Mouse (Mus musculus) hindbrain, postnatal 0 days (tissue): Measurements from ENCODE around the gene Nr0b2. TPM values are rescaled to one million over a fixed set of nuclear protein-coding genes. Genes with fewer than 3 reads are reported as not detected.

Experiments used
- ATAC-seq: fragments of 200-750 bp; cut with Nextera tagmentation; 2 replicates; pipeline ENCODE4 v1.8.0; 2017; ENCODE audit warnings: mild to moderate bottlenecking, moderate TSS enrichment, moderate library complexity
- DNase-seq: peaks from one replicate; pipeline ENCODE4 v3.0.0-alpha.2; 2015; ENCODE audit warnings: low spot score
- H3K27ac ChIP-seq: fragments of 300-500 bp; sonication (generic); 2 replicates; pipeline ENCODE4 v1.5.1; 2014; ENCODE audit warnings: mild to moderate bottlenecking
- H3K27me3 ChIP-seq: fragments of 300-500 bp; sonication (generic); 2 replicates; pipeline ENCODE4 v1.6.1; 2014; ENCODE audit warnings: low read length, mixed read lengths; ENCODE audit not compliant: insufficient read depth
- H3K36me3 ChIP-seq: fragments of 300-500 bp; sonication (generic); 2 replicates; pipeline ENCODE4 v1.6.1; 2014; ENCODE audit warnings: low read length, mixed read lengths; ENCODE audit not compliant: insufficient read depth
- H3K4me1 ChIP-seq: fragments of 300-500 bp; sonication (generic); 2 replicates; pipeline ENCODE4 v1.6.1; 2014; ENCODE audit warnings: antibody characterized with exemption, low read length, mixed read lengths; ENCODE audit not compliant: insufficient read depth
- H3K4me2 ChIP-seq: fragments of 300-500 bp; sonication (generic); 2 replicates; pipeline ENCODE4 v1.6.1; 2014; ENCODE audit warnings: low read depth, mild to moderate bottlenecking, low read length, moderate library complexity, mixed read lengths
- H3K4me3 ChIP-seq: fragments of 300-500 bp; sonication (generic); 2 replicates; pipeline ENCODE4 v1.5.1; 2014; ENCODE audit warnings: low read length
- H3K9ac ChIP-seq: fragments of 300-500 bp; sonication (generic); replicated peaks from 2 replicates; pipeline ENCODE4 v1.6.1; 2014; ENCODE audit warnings: mild to moderate bottlenecking, low read length, moderate library complexity, mixed read lengths
- H3K9me3 ChIP-seq: fragments of 300-500 bp; sonication (generic); 2 replicates; pipeline ENCODE4 v1.6.1; 2016; ENCODE audit warnings: low read length, mixed read lengths
- CTCF ChIP-seq: IDR thresholded peaks from 2 replicates; pipeline ENCODE4 v1.5.1; 2016; ENCODE audit warnings: antibody characterized with exemption, control low read depth, low read depth
- WGBS: fragments of 180-500 bp; shearing (Covaris S2); extraction: QIAGEN DNeasy Blood & Tissue Kit; methylation state at CpG from one replicate; pipeline ENCODE4 v1.1.7; 2014; 5-methylcytosine and 5-hydroxymethylcytosine counted together
- polyA plus RNA-seq: library from polyadenylated mRNA; unstranded; fragments of >200 nt; fragmentation: Nextera tagmentation; extraction: Ambion mirVana; gene quantifications from 2 replicates; pipeline ENCODE4 v1.2.1, GENCODE M21; 2015
- total RNA-seq: library from RNA; depleted of rRNA; stranded (reverse); fragments of >200 nt; gene quantifications from 2 replicates; pipeline ENCODE4 v1.2.3, GENCODE M21; 2014

Nr0b2 gene
- total and polyA plus RNA-seq, 2 experiments from 2014 or later, result 0.21 to 0.47 TPM

DNA sequence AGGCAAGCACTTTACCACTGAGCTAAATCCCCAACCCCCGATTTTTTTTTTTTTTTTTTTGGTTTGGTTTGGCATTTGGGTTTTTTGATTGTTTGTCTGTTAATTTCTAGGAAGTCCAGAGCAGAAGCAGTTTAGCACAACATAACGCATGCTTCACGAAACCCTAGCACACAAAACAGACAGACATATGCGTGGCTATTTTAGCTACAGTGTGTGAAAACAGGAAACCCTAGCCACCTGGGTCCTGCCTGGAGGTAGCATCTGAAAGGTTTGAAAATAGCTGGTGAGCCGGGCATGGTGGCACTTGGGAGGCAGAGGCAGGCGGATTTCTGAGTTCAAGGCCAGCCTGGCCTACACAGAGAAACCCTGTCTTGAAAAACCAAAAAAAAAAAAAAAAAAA, 42.9 kb downstream of the Nr0b2 start:
- H3K4me3 ChIP-seq, result no peak overlapping the region
- H3K4me1 ChIP-seq, result peaks cover 8% of the 10 kb centered on the region
- H3K4me2 ChIP-seq, result no peak overlapping the region
- H3K27me3 ChIP-seq, result peaks cover 16% of the 10 kb centered on the region
- H3K36me3 ChIP-seq, result peaks cover 6% of the 10 kb centered on the region; the same call in 1 of the 2 replicates
- no peaks in the 10 kb centered on the region for H3K9me3 ChIP-seq
- ATAC-seq, result no peak
- DNase-seq, result no peak
- H3K27ac ChIP-seq, result no peak overlapping the region
- WGBS, result 87% methylated on average over 6 of the region's 6 CpGs
- no peak for TF ChIP-seq CTCF
- H3K9ac ChIP-seq, result no peak overlapping the region

DNA sequence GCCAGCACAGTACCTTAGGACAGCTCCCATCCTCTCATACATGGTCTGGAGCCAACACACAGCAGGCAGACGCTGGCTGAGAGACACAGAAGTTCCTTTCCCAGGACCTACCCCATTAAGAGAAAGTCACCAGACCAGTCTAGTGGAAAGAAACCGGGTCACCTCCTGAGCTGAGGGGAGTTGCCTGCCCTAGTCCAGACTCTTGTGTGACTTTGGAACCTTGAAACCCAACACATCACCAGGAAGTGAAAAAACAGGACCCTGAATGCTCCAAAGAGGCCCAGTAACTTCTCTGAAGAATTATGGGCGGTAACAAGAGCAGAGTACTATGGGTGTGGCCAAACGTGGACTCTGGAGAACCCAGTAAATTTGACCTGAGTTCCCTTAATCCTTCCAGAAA, 45.4 kb downstream of the Nr0b2 start:
- ATAC-seq (no peak), DNase-seq (no peak)
- 54% methylated on average over 4 of the region's 4 CpGs for WGBS
- no peak for TF ChIP-seq CTCF
- no peak overlapping the region for H3K27ac ChIP-seq
- no peak overlapping the region for H3K4me2 ChIP-seq
- H3K9me3 ChIP-seq, result no peaks in the 10 kb centered on the region
- H3K4me1 ChIP-seq, result peaks cover 8% of the 10 kb centered on the region
- no peak overlapping the region for H3K9ac ChIP-seq
- H3K4me3 ChIP-seq, result no peak overlapping the region
- peaks cover 28% of the 10 kb centered on the region for H3K27me3 ChIP-seq
- H3K36me3 ChIP-seq, result 0 out of 2 replicates have a peak, but pooled peaks cover 2% of the 10 kb centered on the region

DNA sequence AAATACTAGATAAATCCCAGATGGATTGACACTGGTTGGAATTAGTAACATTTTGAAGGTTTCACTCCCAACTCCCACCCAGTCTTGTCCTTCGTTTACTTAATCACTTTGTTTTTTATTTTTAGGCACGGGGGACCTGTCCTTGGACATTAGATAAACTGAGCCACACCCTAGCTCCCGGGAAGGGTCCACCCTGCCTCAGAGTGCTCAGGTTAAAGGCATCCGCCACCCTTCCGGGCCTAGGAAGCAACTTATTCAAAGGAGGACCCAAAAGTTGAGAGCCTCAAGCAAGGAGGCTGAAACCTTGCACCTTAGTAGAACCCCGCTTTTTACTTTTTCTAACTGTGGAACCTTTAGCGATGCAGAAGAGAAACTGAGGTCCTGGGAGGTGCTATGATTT, 45.9 kb downstream of the Nr0b2 start:
- no peak for DNase-seq
- Histone ChIP-seq H3K4me1 (peaks cover 8% of the 10 kb centered on the region), H3K4me3 (peak overlapping the region; percentile 44), H3K9me3 (no peaks in the 10 kb centered on the region), H3K4me2 (peak overlapping the region; percentile 80), H3K27me3 (peaks cover 28% of the 10 kb centered on the region), H3K36me3 (peaks cover 7% of the 10 kb centered on the region; the same call in 1 of the 2 replicates), H3K9ac (peak overlapping the region; percentile 17; the same call in 1 of the 2 replicates), H3K27ac (no peak overlapping the region)
- TF ChIP-seq CTCF, result no peak
- 29% methylated on average over 7 of the region's 7 CpGs for WGBS
- no peak for ATAC-seq

DNA sequence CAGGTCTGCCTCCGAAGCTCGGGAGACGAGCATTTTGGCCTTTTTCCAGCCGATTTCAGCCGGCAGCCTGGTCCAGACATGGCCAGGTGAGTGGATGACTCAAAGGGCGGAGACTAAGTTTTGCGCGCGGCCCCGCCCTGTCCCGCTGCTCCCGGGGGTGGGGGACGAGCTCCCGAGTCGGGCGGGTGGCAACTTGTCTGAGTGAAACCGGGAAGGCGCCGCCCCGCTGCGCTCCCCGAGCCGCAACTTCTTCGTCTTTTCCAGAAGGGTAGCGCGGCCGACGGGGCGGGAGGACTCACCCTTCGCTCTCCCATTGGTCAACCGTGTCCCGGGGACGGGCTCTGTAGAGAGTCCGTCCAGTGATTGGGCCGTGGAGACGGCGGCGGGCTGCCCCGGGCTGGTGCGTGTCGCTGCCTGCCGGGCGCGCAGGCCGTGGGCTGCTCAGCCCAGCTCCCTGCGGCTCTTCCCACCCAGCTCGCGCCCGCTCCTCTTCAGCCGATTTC, 46.4 kb downstream of the Nr0b2 start:
- H3K9me3 ChIP-seq, result no peaks in the 10 kb centered on the region
- H3K27ac ChIP-seq, result no peak overlapping the region
- H3K36me3 ChIP-seq, result peaks cover 9% of the 10 kb centered on the region; the same call in 1 of the 2 replicates
- peaks cover 28% of the 10 kb centered on the region for H3K27me3 ChIP-seq
- peaks cover 8% of the 10 kb centered on the region for H3K4me1 ChIP-seq
- H3K4me2 ChIP-seq, result peak overlapping the region; percentile 80
- TF ChIP-seq CTCF, result no peak
- H3K4me3 ChIP-seq, result peak overlapping the region; percentile 44
- DNase-seq (peak; percentile 79), ATAC-seq (peak; percentile 91)
- peak overlapping the region; percentile 17; the same call in 1 of the 2 replicates for H3K9ac ChIP-seq
- WGBS, result under 1% methylated on average over 47 of the region's 50 CpGs

DNA sequence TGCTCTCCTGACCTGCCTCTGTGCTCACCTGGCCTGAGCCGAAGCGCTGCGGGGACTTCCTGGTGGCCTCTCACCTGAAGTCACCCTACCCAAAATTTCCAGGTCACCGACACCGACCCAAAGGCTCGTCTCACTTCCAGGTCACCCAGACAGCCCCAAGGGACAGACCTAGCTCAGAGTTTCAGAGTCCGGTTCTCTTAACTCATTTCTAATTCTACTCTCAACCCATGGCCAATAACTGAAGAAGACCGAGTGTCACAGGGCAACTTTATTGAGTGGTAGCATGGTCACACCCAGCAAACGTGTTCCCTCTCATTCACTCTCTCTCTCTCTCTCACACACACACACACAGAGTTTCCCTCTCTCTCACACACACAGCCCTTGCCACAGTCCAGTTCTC, 47.1 kb downstream of the Nr0b2 start:
- Histone ChIP-seq H3K4me2 (peak overlapping the region; percentile 80), H3K4me1 (peaks cover 8% of the 10 kb centered on the region), H3K27me3 (peaks cover 28% of the 10 kb centered on the region), H3K9me3 (no peaks in the 10 kb centered on the region), H3K4me3 (peak overlapping the region; percentile 44), H3K36me3 (peaks cover 9% of the 10 kb centered on the region), H3K27ac (no peak overlapping the region), H3K9ac (no peak overlapping the region)
- 17% methylated on average over 9 of the region's 9 CpGs for WGBS
- DNase-seq (no peak), ATAC-seq (no peak)
- TF ChIP-seq CTCF, result no peak

DNA sequence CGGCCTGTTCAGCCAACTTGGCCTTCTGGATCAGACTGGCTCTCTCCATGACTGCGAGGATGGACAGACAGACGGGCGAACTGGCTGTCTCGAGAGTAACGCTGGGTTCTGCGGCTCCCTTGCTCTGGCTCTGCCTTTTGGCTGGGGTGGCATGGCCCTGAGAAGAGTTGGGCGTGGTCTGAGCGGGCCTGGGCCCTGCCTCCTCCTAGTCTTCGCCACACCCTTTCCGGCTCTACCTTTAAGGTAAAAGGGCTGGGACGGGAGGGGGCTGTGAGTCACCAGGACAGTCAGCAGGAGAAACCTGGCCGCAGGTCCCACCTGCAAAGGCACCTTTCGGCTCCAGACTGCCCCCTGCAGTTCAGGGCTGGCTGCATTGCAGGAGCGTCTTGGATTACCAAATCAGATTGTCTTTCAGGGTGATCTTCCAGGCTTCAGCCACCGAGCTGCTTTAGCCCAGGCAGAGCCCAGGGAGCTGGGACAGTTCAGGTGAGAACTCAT, 48.6 kb downstream of the Nr0b2 start, which contains the start of gene Sfn:
Gene Sfn, minus strand, starts transcription at position 448 of the 498 bp plus-strand sequence.
- Histone ChIP-seq H3K9ac (no peak within 1 kb of the TSS), H3K4me1 (peaks cover 8% of the 10 kb centered on the region), H3K36me3 (peaks cover 21% of the 10 kb centered on the region), H3K4me3 (no peak within 1 kb of the TSS), H3K27me3 (peaks cover 28% of the 10 kb centered on the region), H3K9me3 (no peaks in the 10 kb centered on the region), H3K4me2 (0 out of 2 replicates have a peak within 1 kb of the TSS, but pooled peaks have one; percentile 13), H3K27ac (no peak within 1 kb of the TSS)
- DNase-seq (no peak), ATAC-seq (no peak)
- peak; percentile 44 for TF ChIP-seq CTCF
- WGBS, result 5% methylated on average over 16 of the region's 16 CpGs

DNA sequence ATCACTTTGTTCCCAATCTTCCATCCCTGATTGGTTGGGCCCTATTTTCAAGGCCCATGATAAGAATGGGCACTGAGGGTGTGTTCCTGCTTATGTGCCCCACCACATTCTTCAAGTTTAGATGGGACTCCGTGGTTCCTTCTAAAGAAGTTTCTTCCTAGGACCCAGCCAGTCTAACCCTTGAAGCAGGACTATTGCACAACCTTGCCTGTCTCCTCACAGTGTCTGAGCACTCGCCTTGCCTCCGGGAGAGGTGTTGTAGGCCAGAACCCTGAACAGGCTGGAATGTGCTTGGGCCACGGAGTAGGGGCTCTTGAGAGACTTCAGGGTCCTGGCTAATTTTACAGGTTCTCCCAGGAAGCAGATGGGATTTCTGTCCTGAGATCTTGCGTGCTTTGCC, 49.9 kb downstream of the Nr0b2 start:
- no peak for DNase-seq
- H3K4me1 ChIP-seq, result peaks cover 8% of the 10 kb centered on the region
- no peaks in the 10 kb centered on the region for H3K9me3 ChIP-seq
- WGBS, result 94% methylated on average over 5 of the region's 5 CpGs
- no peak overlapping the region for H3K4me3 ChIP-seq
- H3K9ac ChIP-seq, result no peak overlapping the region
- peaks cover 28% of the 10 kb centered on the region for H3K36me3 ChIP-seq
- peaks cover 28% of the 10 kb centered on the region for H3K27me3 ChIP-seq
- TF ChIP-seq CTCF, result no peak
- H3K4me2 ChIP-seq, result no peak overlapping the region
- no peak overlapping the region for H3K27ac ChIP-seq
- no peak for ATAC-seq
